Mouse (Mus musculus) testis, adult 2 months (tissue): ENCODE data around the gene Usf1.

Experiments used
- CTCF ChIP-seq: fragments of 200-500 bp; IDR thresholded peaks from 2 replicates; pipeline ENCODE4 v1.5.1; 2012; ENCODE audit warnings: low read depth, mild to moderate bottlenecking, inconsistent platforms, low read length, moderate library complexity; ENCODE audit not compliant: control insufficient read depth, insufficient read depth, insufficient replicate concordance
- POLR2A ChIP-seq: fragments of 200-500 bp; IDR thresholded peaks from 2 replicates; pipeline ENCODE4 v1.6.1; 2012; ENCODE audit warnings: low read depth, mild to moderate bottlenecking, inconsistent platforms, low read length, moderate library complexity; ENCODE audit not compliant: control insufficient read depth

DNA sequence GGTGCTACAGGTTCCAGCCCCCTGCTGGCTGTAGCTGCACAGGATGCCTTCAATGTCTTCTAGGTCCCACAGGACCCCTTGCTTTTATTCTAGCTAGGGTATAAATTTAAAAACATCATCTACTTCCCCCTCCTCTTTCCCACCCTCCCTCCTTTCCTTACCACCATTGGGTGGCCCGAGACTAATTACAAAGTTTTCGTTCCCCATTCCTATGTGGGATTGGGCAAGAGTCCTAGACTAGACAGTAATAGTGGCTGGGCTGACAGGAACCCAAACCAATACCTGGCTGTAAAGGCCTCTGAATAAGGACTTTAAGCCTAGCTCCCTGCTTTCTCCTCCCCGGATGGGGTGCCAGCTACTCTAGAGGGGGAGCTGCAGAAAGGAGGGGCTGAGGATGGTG is 52.0 kb downstream of the Usf1 start:
- no peak for TF ChIP-seq POLR2A
- no peak for TF ChIP-seq CTCF
